Mouse (Mus musculus) hindlimb bud, embryonic 11.5 days (tissue): ENCODE results near the gene Unc45a.
A peak's percentile ranks its signal among the peaks of the same experiment; 100 is the strongest.
"Not testable (repeated sequence)": the region's sequence is repeated elsewhere in the genome, so short reads cannot be mapped to it uniquely, and the experiment has no call there.

Experiments used
- DNase-seq: peaks from one replicate; pipeline ENCODE4 v3.0.0-alpha.2; 2012; ENCODE audit warnings: low read depth, low spot score; ENCODE audit errors: extremely low spot score

The Unc45a gene

GRCm38 (mm10) chr7:80326076-80326475 is 14.7 kb downstream of the Unc45a start:
- no peak for DNase-seq

GRCm38 (mm10) chr7:80325292-80325868 is 15.4 kb downstream of the Unc45a start:
- no peak for DNase-seq

- not testable (repeated sequence) for DNase-seq
These were observed 16.0 kb downstream of the Unc45a start for GRCm38 (mm10) chr7:80324816-80325119.

- peak; percentile 87 for DNase-seq
These were observed 16.6 kb downstream of the Unc45a start, which contains the start of gene Rccd1 for GRCm38 (mm10) chr7:80324043-80324815. Gene Rccd1, minus strand, starts transcription at chr7:80324454.

- DNase-seq = no peak
These were observed 17.5 kb downstream of the Unc45a start for GRCm38 (mm10) chr7:80323336-80323735.

- no peak for DNase-seq
These were observed 20.8 kb downstream of the Unc45a start for GRCm38 (mm10) chr7:80319846-80320496.

- DNase-seq = no peak
These were observed 22.1 kb downstream of the Unc45a start for GRCm38 (mm10) chr7:80318670-80319069.

- DNase-seq = no peak
These were observed 23.2 kb downstream of the Unc45a start for GRCm38 (mm10) chr7:80317439-80318115.

- DNase-seq = no peak
These were observed 25.1 kb downstream of the Unc45a start for GRCm38 (mm10) chr7:80315733-80316132.

GRCm38 (mm10) chr7:80310771-80311170 is 30.0 kb downstream of the Unc45a start:
- no peak for DNase-seq

GRCm38 (mm10) chr7:80307766-80308165 is 33.0 kb downstream of the Unc45a start:
- DNase-seq = no peak

GRCm38 (mm10) chr7:80301522-80301921 is 39.3 kb downstream of the Unc45a start:
- no peak for DNase-seq

GRCm38 (mm10) chr7:80299568-80299967 is 41.2 kb downstream of the Unc45a start:
- DNase-seq = no peak

- DNase-seq = no peak
These were observed 42.1 kb downstream of the Unc45a start for GRCm38 (mm10) chr7:80298754-80299153.

- DNase-seq = no peak
These were observed 43.8 kb downstream of the Unc45a start for GRCm38 (mm10) chr7:80297041-80297440.

- DNase-seq = no peak
These were observed 44.3 kb downstream of the Unc45a start for GRCm38 (mm10) chr7:80296462-80296861.

GRCm38 (mm10) chr7:80294764-80295648 is 45.8 kb downstream of the Unc45a start:
- peak; percentile 26 for DNase-seq

GRCm38 (mm10) chr7:80294062-80294763 is 46.6 kb downstream of the Unc45a start, which contains the start of gene Prc1:
Gene Prc1, plus strand, starts transcription at chr7:80294450.
- DNase-seq = peak; percentile 88

GRCm38 (mm10) chr7:80287736-80288135 is 53.1 kb downstream of the Unc45a start:
- no peak for DNase-seq

- no peak for DNase-seq
These were observed 55.1 kb downstream of the Unc45a start for GRCm38 (mm10) chr7:80285725-80286124.
